Mouse (Mus musculus) cerebellum, adult 9-11 months (tissue): ENCODE measurements around the gene Rpl26.
"Not testable (repeated sequence)": the region's sequence is repeated elsewhere in the genome, so short reads cannot be mapped to it uniquely, and the experiment has no call there.

Experiments used
- DNase-seq: peaks from one replicate; pipeline ENCODE4 v3.0.0; 2022

Rpl26 gene

GRCm38 (mm10) chr11:68924749-68925148, 23.4 kb downstream of the Rpl26 start:
- DNase-seq, result no peak

GRCm38 (mm10) chr11:68926981-68927380, 25.6 kb downstream of the Rpl26 start, which contains the start of gene Odf4:
Odf4 (minus strand) TSS chr11:68927081.
- no peak for DNase-seq

- no peak for DNase-seq
Observed at GRCm38 (mm10) chr11:68929947-68930346, 28.6 kb downstream of the Rpl26 start.

DNA sequence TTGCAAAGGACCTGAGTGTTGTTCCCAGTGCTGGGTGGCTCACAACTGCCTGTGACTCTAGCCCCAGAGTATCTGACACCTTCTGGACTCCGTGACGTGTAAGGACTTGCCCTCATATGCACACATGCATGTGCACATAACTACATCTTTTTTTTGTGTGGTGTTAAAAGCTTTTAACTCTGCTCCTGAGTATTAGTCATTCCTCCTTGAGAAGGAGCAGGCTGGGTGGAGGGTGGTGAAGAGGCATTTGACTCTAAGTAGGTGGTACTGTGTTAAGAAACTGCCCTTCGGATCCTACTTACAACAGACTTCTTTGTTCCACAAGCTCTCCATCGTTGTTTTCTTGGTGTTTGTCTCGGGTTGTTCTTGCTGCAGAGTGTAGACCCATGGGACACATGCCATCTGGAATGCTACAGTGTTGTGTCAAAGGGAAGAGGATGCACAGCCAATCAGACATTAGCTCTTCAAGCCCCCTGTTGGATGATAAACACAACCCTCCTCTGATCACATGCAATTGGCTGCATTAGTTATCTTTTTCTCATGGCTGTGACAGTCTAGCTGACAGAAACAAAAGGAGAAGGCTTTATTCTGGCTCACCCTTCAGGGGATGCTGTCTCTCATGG, 32.6 kb downstream of the Rpl26 start:
- no peak for DNase-seq

- DNase-seq, result not testable (repeated sequence)
Observed at GRCm38 (mm10) chr11:68936951-68937350, 35.6 kb downstream of the Rpl26 start.

DNA sequence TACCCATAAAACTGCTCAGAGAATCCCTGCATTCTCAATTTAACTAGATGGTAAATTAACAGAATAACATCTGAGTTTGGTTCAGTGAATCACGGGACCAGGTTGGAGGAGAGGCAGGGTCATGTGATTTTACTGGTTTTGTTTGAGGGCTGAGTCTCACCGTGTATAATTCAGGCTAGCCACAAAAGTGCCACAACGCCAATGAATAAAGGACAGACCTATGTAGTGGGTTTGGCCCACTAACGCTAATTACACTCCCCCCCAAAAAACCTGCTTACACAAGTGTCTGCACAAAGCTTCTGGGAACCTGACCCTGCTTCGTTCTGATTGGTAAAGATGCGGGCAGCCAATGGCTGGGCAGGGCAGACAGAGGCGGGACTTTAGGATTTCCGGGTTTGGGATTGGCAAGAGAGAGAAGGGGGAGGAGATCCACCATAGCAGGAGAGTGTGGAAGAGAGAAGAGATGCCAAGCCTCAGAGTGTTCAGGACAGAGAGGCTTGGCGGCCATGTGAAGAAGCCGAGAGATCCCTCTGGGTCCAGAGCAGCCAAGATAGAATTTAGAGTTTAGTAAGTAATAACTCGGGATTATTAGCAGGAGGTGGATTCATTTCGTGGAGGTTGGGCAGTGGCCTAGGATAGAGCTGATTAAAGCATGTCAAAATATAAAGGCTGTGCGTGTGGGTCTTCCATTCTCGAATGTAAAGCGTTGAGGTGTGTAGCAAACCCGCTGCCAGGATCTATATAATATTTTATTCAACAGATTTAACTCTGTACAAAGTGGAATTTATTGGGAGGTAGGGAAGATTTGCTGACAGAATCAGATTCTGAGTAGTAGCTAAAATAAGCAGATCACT, 38.3 kb downstream of the Rpl26 start:
- peak; percentile 95 for DNase-seq

- DNase-seq, result no peak
Observed at GRCm38 (mm10) chr11:68940516-68940915, 39.1 kb downstream of the Rpl26 start.

GRCm38 (mm10) chr11:68942731-68943130, 41.3 kb downstream of the Rpl26 start:
- no peak for DNase-seq

DNA sequence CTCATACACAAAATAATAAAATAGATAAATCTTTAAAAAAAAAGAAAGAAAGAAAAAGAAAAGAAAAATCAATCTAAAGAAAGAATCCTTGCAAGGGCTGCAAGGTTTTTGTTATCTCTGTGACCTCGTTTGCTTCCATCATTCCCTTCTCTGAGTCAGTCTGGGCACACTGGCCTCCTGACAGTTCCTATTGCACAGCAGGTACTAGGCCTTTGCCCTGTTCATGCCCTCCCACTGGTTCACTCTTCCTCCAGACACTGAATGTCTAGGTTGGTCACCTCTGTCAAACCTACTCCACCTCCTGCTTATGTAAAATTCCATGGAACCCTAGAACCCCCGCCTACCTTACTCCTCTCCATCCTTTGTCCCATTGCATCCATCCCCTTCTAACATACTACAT, 43.9 kb downstream of the Rpl26 start:
- no peak for DNase-seq

- no peak for DNase-seq
Observed at GRCm38 (mm10) chr11:68946001-68946400, 44.6 kb downstream of the Rpl26 start.

DNA sequence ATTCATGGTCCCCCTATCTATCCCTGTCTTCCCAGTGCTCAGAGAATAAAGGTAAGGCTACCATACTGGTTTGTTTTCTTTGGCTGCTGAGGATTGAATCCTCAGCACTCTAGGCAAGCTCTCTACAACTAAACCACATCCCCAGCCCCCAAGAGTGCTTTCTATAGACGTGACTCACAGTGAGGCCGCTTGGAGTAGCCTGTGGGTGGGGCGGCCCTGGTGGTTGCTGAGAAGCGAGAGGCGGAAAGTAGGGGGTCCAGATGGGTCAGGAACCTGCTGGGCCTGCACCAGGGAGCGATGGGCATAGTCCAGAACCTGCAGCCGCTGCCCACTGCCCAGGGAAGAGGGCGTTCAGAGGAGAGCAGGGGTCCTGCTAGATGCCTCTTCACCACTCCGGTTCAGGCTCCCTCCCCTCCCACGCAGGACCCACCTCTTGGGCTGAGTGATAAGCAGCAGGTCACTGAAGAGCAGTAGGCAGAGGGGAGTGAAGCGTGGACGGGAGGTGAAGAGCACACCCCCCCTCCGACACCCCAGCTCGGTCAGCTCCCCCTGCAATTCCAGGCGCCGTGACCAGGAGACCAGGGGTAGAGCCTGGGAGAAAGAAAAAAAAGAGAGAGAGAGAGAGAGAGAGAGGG, 45.5 kb downstream of the Rpl26 start:
- DNase-seq, result peak; percentile 62

DNA sequence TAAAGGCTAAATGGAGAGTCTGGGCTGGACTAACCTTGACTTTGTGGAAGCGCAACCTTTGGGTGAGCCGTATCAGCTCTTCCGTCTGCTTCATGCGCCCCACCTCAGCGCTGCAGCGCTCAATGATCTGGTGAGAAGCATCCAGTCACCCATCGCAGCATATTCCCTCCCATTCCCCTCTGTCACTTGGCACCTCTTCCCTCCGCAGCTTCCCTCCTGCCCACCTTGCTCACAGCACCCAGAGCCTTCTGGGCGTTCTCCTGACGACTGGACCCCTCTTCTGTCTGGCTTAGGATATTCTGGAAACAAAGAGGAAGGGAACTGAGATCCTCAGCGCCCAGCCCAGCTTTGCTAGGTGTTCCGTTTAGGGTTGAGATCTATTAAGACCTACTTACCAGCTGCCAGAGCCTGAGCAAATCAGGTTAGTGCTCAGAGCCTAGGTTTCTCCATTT, 46.2 kb downstream of the Rpl26 start:
- peak; percentile 80 for DNase-seq

GRCm38 (mm10) chr11:68953903-68954302, 52.5 kb downstream of the Rpl26 start:
- DNase-seq, result no peak

- DNase-seq, result no peak
Observed at GRCm38 (mm10) chr11:68954408-68954807, 53.0 kb downstream of the Rpl26 start.

GRCm38 (mm10) chr11:68955473-68955872, 54.1 kb downstream of the Rpl26 start:
- DNase-seq, result no peak

GRCm38 (mm10) chr11:68956107-68956506, 54.7 kb downstream of the Rpl26 start:
- DNase-seq, result no peak
